In the genomic region with DNA sequence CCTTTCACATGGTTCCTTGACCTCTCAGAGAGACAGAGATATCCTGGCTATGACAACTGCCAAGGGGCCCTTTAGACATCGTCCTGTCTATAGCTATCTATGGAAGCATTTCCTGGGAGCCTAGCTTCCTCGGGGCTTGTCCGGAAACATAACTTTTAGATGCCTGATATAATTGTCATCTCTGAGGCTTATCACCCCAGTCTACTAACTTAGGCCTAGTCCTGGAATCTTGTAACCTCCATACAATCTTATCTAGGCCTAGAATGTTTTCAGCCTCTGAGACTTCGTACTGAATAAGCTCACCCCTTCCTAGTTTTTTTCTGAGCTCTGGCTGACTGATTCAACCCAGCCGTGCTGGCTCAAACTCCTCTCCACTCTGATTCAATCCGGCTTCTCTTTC, we compare ENCODE assay signal across 14 mouse cellular contexts.
"Had no signal": no experiment of that assay in that cellular context is flagged by ENCODE, and none has a peak within 500 bp of the region (broad histone marks: within the 10 kb centered on the region; RNA-seq: fewer than 3 reads in every experiment).

No protein-coding gene starts in this region.

- H3K4me2 ChIP-seq: limb, embryonic 15.5 days; lung, embryonic 14.5 days; midbrain, embryonic 11.5 days; midbrain, embryonic 15.5 days; neural tube, embryonic 12.5 days had no signal

- H3K9ac ChIP-seq: limb, embryonic 15.5 days; lung, embryonic 14.5 days; midbrain, embryonic 15.5 days; neural tube, embryonic 12.5 days had no signal

- H3K4me1 ChIP-seq: midbrain, embryonic 15.5 days; neural tube, embryonic 12.5 days had no signal

- H3K9me3 ChIP-seq: limb, embryonic 15.5 days; midbrain, embryonic 15.5 days; neural tube, embryonic 12.5 days had no signal

- H3K27ac ChIP-seq: kidney, postnatal 0 days; limb, embryonic 15.5 days; midbrain, embryonic 15.5 days; neural tube, embryonic 12.5 days had no signal

- H3K27me3 ChIP-seq: limb, embryonic 15.5 days; midbrain, embryonic 15.5 days; neural tube, embryonic 12.5 days had no signal

- ATAC-seq: midbrain, embryonic 15.5 days had no signal

- H3K4me3 ChIP-seq: limb, embryonic 15.5 days; midbrain, embryonic 15.5 days; neural tube, embryonic 12.5 days had no signal

- DNase-seq: kidney, adult 8-10 months; kidney, postnatal 36 days; layer of hippocampus, adult 9-11 months; layer of hippocampus, postnatal 36 days; lung, embryonic 14.5 days; lung, postnatal 10 days; lung, postnatal 4 days; thymus, adult 18-20 months; thymus, postnatal 14 days had no signal
